Mouse (Mus musculus) cerebellum, adult 2 months (tissue): ENCODE results near the gene Pycard. TPM values are rescaled to one million over a fixed set of nuclear protein-coding genes. Genes with fewer than 3 reads are reported as not detected.

Experiments used
- DNase-seq, 2 experiments: peaks; one replicate each; pipeline ENCODE4 v3.0.0; 2021
- H3K27ac ChIP-seq: fragments of 200-500 bp; 2 replicates; pipeline ENCODE4 v1.5.1; 2012; ENCODE audit warnings: low read length, control low read depth, inconsistent platforms; ENCODE audit not compliant: insufficient read depth
- H3K27me3 ChIP-seq: fragments of 200-500 bp; 2 replicates; pipeline ENCODE4 v1.6.1; 2012; ENCODE audit warnings: inconsistent platforms, mild to moderate bottlenecking, low read length, moderate library complexity; ENCODE audit not compliant: control insufficient read depth, insufficient read depth
- H3K4me1 ChIP-seq: fragments of 200-500 bp; 2 replicates; pipeline ENCODE4 v1.6.1; 2011; ENCODE audit warnings: low read length; ENCODE audit not compliant: control insufficient read depth, insufficient read depth
- H3K4me3 ChIP-seq: fragments of 200-500 bp; replicated peaks from 2 replicates; pipeline ENCODE3; 2011; ENCODE audit warnings: mild to moderate bottlenecking, low read depth, low read length, control low read depth; ENCODE audit not compliant: insufficient read depth
- CTCF ChIP-seq: fragments of 200-500 bp; IDR thresholded peaks from 2 replicates; pipeline ENCODE4 v1.5.1; 2011; ENCODE audit warnings: low read depth, mild to moderate bottlenecking, control low read depth, low read length, moderate library complexity, borderline replicate concordance; ENCODE audit not compliant: insufficient read depth
- POLR2A ChIP-seq: fragments of 200-500 bp; IDR thresholded peaks from 2 replicates; pipeline ENCODE4 v1.6.1; 2011; ENCODE audit warnings: low read length, control low read depth, borderline replicate concordance; ENCODE audit not compliant: insufficient read depth
- WGBS: fragments of 180-500 bp; shearing (Covaris S2); methylation state at CpG from one replicate; pipeline ENCODE4 v1.1.7; 2018; 5-methylcytosine and 5-hydroxymethylcytosine counted together
- polyA plus RNA-seq: library from polyadenylated mRNA; depleted of rRNA; stranded (reverse); fragments of >200 nt; gene quantifications from 2 replicates; pipeline ENCODE4 v1.2.3, GENCODE M21; 2012

Pycard gene
- polyA plus RNA-seq, 1 experiment = 3.9 TPM

GRCm38 (mm10) chr7:127974413-127974930, 19.2 kb downstream of the Pycard start:
- no peak for TF ChIP-seq CTCF
- TF ChIP-seq POLR2A = no peak
- H3K27me3 ChIP-seq = no peaks in the 10 kb centered on the region
- H3K4me1 ChIP-seq = 0 out of 2 replicates have a peak, but pooled peaks cover 2% of the 10 kb centered on the region
- DNase-seq = no peak
- no peak overlapping the region for H3K4me3 ChIP-seq
- 82% methylated on average over 2 of the region's 2 CpGs for WGBS
- no peak overlapping the region for H3K27ac ChIP-seq

DNA sequence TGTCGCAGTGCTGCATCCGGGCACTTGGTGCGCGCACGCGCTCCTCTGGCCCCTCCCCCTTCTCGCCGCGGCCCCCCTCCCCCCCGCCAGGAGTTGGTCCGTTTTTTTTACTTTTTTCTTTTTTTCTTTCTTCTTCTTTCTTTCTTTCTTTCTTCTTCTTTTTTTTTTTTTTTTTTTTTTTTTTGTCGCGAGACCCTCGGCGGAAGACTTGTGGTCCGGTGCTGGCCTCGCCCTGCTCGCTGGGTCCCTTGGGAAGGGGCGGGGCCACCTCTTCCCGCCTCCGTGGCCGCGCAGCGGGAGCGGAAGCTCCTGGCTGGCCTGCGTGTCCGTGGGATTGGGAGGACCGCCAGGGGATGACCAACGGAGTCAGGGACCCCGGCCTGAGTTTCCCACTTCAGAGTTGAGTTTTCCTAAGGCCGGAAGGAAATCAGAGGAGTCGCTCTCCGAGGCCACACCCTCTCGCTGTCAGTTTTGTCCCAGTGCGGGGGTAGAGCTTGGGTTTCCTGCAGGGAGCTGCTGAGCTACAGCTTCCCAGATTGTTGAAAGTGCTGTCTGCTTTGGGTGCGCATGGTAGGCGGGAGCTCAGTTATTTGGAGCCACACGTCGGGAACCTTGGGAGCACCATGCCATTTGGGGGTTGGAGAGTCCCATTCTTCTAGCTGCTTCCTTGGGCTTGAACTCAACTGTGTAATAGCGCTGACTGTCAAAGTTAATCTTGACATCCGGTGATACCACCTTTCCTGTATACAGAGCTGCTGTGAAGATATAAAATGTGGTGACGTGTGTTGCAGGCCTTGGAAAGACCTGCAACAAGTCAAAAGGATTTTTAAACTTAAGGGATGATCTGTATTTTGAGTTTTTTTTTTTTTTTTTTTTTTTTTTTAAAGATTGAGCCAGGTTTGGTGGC, 25.5 kb downstream of the Pycard start:
- no peak overlapping the region for H3K27ac ChIP-seq
- peak; percentile 74 to 75 for DNase-seq
- WGBS = under 1% methylated on average over 39 of the region's 42 CpGs
- H3K4me3 ChIP-seq = peak overlapping the region; percentile 89
- H3K4me1 ChIP-seq = peaks cover 8% of the 10 kb centered on the region; the same call in 1 of the 2 replicates
- H3K27me3 ChIP-seq = no peaks in the 10 kb centered on the region
- TF ChIP-seq CTCF = no peak
- no peak for TF ChIP-seq POLR2A

- H3K27me3 ChIP-seq = no peaks in the 10 kb centered on the region
- peaks cover 8% of the 10 kb centered on the region; the same call in 1 of the 2 replicates for H3K4me1 ChIP-seq
- peak; percentile 94 to 98 for DNase-seq
- WGBS = under 1% methylated on average over 90 of the region's 92 CpGs
- TF ChIP-seq CTCF (no peak), POLR2A (peak; percentile 99)
- peak within 1 kb of the TSS; percentile 97 for H3K27ac ChIP-seq
- H3K4me3 ChIP-seq = peak within 1 kb of the TSS; percentile 89
These were observed 26.4 kb downstream of the Pycard start, which contains the start of gene Fus for GRCm38 (mm10) chr7:127967004-127967921. Gene Fus (plus strand): TSS chr7:127967457.

- no peaks in the 10 kb centered on the region for H3K27me3 ChIP-seq
- DNase-seq = peak; percentile 30 to 31
- TF ChIP-seq POLR2A = no peak
- TF ChIP-seq CTCF = no peak
- H3K4me1 ChIP-seq = peaks cover 8% of the 10 kb centered on the region; the same call in 1 of the 2 replicates
- peak overlapping the region; percentile 97 for H3K27ac ChIP-seq
- peak overlapping the region; percentile 89 for H3K4me3 ChIP-seq
- 7% methylated on average over 10 of the region's 10 CpGs for WGBS
These were observed 27.2 kb downstream of the Pycard start for GRCm38 (mm10) chr7:127966371-127966918.

- 67% methylated on average over 5 of the region's 5 CpGs for WGBS
- H3K4me3 ChIP-seq = no peak overlapping the region
- no peak overlapping the region for H3K27ac ChIP-seq
- TF ChIP-seq POLR2A = no peak
- no peak for TF ChIP-seq CTCF
- no peaks in the 10 kb centered on the region for H3K4me1 ChIP-seq
- DNase-seq = no peak
- H3K27me3 ChIP-seq = no peaks in the 10 kb centered on the region
These were observed 34.3 kb downstream of the Pycard start for GRCm38 (mm10) chr7:127959364-127959763.

GRCm38 (mm10) chr7:127952864-127953581, 40.6 kb downstream of the Pycard start:
- WGBS = 50% methylated on average over 13 of the region's 13 CpGs
- TF ChIP-seq CTCF (no peak), POLR2A (no peak)
- no peak overlapping the region for H3K27ac ChIP-seq
- no peak for DNase-seq
- no peaks in the 10 kb centered on the region for H3K4me1 ChIP-seq
- H3K4me3 ChIP-seq = no peak overlapping the region
- no peaks in the 10 kb centered on the region for H3K27me3 ChIP-seq

DNA sequence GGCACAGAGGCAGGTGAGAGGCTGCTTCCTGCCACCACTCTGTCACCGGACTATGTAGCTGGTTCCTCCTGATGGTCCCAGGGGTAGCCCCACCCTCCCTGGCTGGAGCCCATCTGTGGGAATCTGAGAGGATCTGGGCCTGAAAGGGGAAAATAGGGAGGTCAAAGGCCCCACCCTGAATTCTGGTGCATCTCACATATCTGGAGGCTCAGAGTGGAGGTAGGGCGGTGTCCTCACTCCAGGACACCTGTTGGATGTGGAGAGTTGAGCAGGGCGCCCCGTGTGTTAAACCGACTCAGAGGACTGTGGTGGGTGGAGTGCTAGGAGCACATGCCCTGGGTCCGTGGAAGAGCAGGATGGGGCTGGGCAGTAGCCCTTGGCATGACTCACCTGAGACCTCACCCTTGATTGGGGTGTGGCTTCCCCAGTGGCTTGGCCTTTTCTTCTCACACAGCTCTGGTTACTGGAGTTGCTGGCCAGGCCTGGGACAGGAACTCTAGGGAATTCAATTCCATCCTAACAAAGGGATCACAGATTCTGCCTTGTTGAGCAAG, 47.1 kb downstream of the Pycard start, which contains the start of gene Prss36:
Gene Prss36 (minus strand): TSS at position 256 of the 554 bp plus-strand sequence.
- H3K27me3 ChIP-seq = peaks cover 2% of the 10 kb centered on the region; the same call in 1 of the 2 replicates
- no peaks in the 10 kb centered on the region for H3K4me1 ChIP-seq
- TF ChIP-seq POLR2A (no peak), CTCF (no peak)
- DNase-seq = no peak
- WGBS = 69% methylated on average over 6 of the region's 6 CpGs
- H3K4me3 ChIP-seq = no peak within 1 kb of the TSS
- H3K27ac ChIP-seq = no peak within 1 kb of the TSS
